13 mouse cellular contexts compared by ENCODE assay signal in genomic region chr7:141483114-141483653, GRCm38 (mm10). TPM values are rescaled to one million over a fixed set of nuclear protein-coding genes. Genes with fewer than 3 reads are reported as not detected.
DNase-seq lines count a peak whose midpoint lies in the region; ATAC-seq and TF ChIP-seq lines count a peak whose summit lies in the region.
"Had no signal": no experiment of that assay in that cellular context is flagged by ENCODE, and none has a peak within 500 bp of the region (broad histone marks: within the 10 kb centered on the region; RNA-seq: fewer than 3 reads in every experiment).

No protein-coding gene starts in this region.

- peaks cover 19% of the 10 kb centered on the region for H3K27me3 ChIP-seq in neural tube, embryonic 12.5 days (replicated peaks)
- no peaks in the 10 kb centered on the region; the same call in 1 of the 2 replicates for H3K27me3 ChIP-seq in forebrain, embryonic 15.5 days
- H3K27me3 ChIP-seq in hindbrain, postnatal 0 days (ENCODE audit: insufficient read depth, low read length), result no peaks in the 10 kb centered on the region
- 0 out of 2 replicates have a peak, but pooled peaks cover 7% of the 10 kb centered on the region for H3K27me3 ChIP-seq in neural tube, embryonic 15.5 days (replicated peaks)
- peaks cover 10% of the 10 kb centered on the region for H3K27me3 ChIP-seq in liver, embryonic 11.5 days (replicated peaks; ENCODE audit: control insufficient read depth, insufficient read depth, low read length)
- H3K27me3 ChIP-seq: megakaryocyte, embryonic 14.5 days had no signal

- peak overlapping the region; percentile 69; the same call in 1 of the 2 replicates for H3K9ac ChIP-seq in neural tube, embryonic 12.5 days
- H3K9ac ChIP-seq in forebrain, embryonic 15.5 days (replicated peaks), result no peak overlapping the region
- H3K9ac ChIP-seq in hindbrain, postnatal 0 days (replicated peaks; ENCODE audit: low read length), result peak overlapping the region; percentile 78; the same call in 1 of the 2 replicates
- H3K9ac ChIP-seq in neural tube, embryonic 15.5 days (replicated peaks), result peak overlapping the region; percentile 31; the same call in 1 of the 2 replicates
- no peak overlapping the region for H3K9ac ChIP-seq in liver, embryonic 11.5 days (ENCODE audit: low read depth, low read length)

- H3K4me3 ChIP-seq in neural tube, embryonic 12.5 days, result peak overlapping the region; percentile 57; the same call in 1 of the 2 replicates
- H3K4me3 ChIP-seq in forebrain, embryonic 15.5 days, result no peak overlapping the region; the same call in 1 of the 2 replicates
- H3K4me3 ChIP-seq in hindbrain, postnatal 0 days (ENCODE audit: low read length), result peak overlapping the region; percentile 70
- H3K4me3 ChIP-seq in neural tube, embryonic 15.5 days (replicated peaks), result peak overlapping the region; percentile 62
- no peak overlapping the region for H3K4me3 ChIP-seq in liver, embryonic 11.5 days (ENCODE audit: low read depth, low read length)
- H3K4me3 ChIP-seq: megakaryocyte, embryonic 14.5 days had no signal

- DNase-seq in neural tube, embryonic 10.5 days (ENCODE audit: extremely low spot score, low spot score), result no peak
- DNase-seq in hindbrain, postnatal 0 days (ENCODE audit: low spot score), result no peak
- DNase-seq in adipocyte (ENCODE audit: low spot score), result no peak
- DNase-seq in liver, embryonic 11.5 days (ENCODE audit: low spot score), result no peak
- DNase-seq in gastrocnemius, postnatal 25 days, result no peak
- DNase-seq: heart, adult 18-20 months; heart, postnatal 36 days; kidney, adult 18-20 months; thymus, postnatal 4 days had no signal

- peaks cover 32% of the 10 kb centered on the region for H3K4me1 ChIP-seq in neural tube, embryonic 12.5 days
- peaks cover 33% of the 10 kb centered on the region for H3K4me1 ChIP-seq in forebrain, embryonic 15.5 days
- peaks cover 12% of the 10 kb centered on the region for H3K4me1 ChIP-seq in hindbrain, postnatal 0 days (ENCODE audit: insufficient read depth, low read length)
- peaks cover 49% of the 10 kb centered on the region for H3K4me1 ChIP-seq in neural tube, embryonic 15.5 days
- H3K4me1 ChIP-seq in liver, embryonic 11.5 days (replicated peaks; ENCODE audit: control insufficient read depth, insufficient read depth, low read length), result peaks cover 24% of the 10 kb centered on the region

- no peak for TF ChIP-seq CTCF in hindbrain, postnatal 0 days (IDR thresholded peaks at IDR 0.05; ENCODE audit: low read depth)

- 67% methylated on average over 6 of the region's 6 CpGs for WGBS in neural tube, embryonic 12.5 days
- WGBS in forebrain, embryonic 15.5 days, result 74% methylated on average over 6 of the region's 6 CpGs
- 69% methylated on average over 6 of the region's 6 CpGs for WGBS in hindbrain, postnatal 0 days
- 80% methylated on average over 6 of the region's 6 CpGs for WGBS in neural tube, embryonic 15.5 days
- 75% methylated on average over 5 of the region's 6 CpGs for WGBS in liver, embryonic 11.5 days

- peak overlapping the region; percentile 95; the same call in 1 of the 2 replicates for H3K4me2 ChIP-seq in neural tube, embryonic 12.5 days (replicated peaks)
- H3K4me2 ChIP-seq in forebrain, embryonic 15.5 days (replicated peaks), result peak overlapping the region; percentile 91; the same call in 1 of the 2 replicates
- H3K4me2 ChIP-seq in hindbrain, postnatal 0 days (ENCODE audit: low read depth, low read length), result peak overlapping the region; percentile 93
- peak overlapping the region; percentile 80 for H3K4me2 ChIP-seq in neural tube, embryonic 15.5 days
- no peak overlapping the region for H3K4me2 ChIP-seq in liver, embryonic 11.5 days

- H3K9me3 ChIP-seq in neural tube, embryonic 12.5 days, result no peaks in the 10 kb centered on the region
- no peaks in the 10 kb centered on the region for H3K9me3 ChIP-seq in forebrain, embryonic 15.5 days
- no peaks in the 10 kb centered on the region for H3K9me3 ChIP-seq in hindbrain, postnatal 0 days (ENCODE audit: low read length)
- H3K9me3 ChIP-seq in neural tube, embryonic 15.5 days (replicated peaks), result no peaks in the 10 kb centered on the region
- no peaks in the 10 kb centered on the region for H3K9me3 ChIP-seq in liver, embryonic 11.5 days (ENCODE audit: control insufficient read depth, low read length)
- H3K9me3 ChIP-seq: megakaryocyte, embryonic 14.5 days had no signal

- no peak for ATAC-seq in neural tube, embryonic 12.5 days (ENCODE audit: low FRiP score, low read depth)
- ATAC-seq in forebrain, embryonic 15.5 days (replicated peaks), result no peak
- ATAC-seq in hindbrain, postnatal 0 days, result no peak
- no peak for ATAC-seq in neural tube, embryonic 15.5 days (ENCODE audit: low FRiP score)
- no peak for ATAC-seq in liver, embryonic 11.5 days (replicated peaks; ENCODE audit: low FRiP score)

- H3K36me3 ChIP-seq in neural tube, embryonic 12.5 days, result no peaks in the 10 kb centered on the region
- no peaks in the 10 kb centered on the region for H3K36me3 ChIP-seq in forebrain, embryonic 15.5 days
- H3K36me3 ChIP-seq in hindbrain, postnatal 0 days (ENCODE audit: insufficient read depth, low read length), result no peaks in the 10 kb centered on the region
- no peaks in the 10 kb centered on the region for H3K36me3 ChIP-seq in neural tube, embryonic 15.5 days
- no peaks in the 10 kb centered on the region for H3K36me3 ChIP-seq in liver, embryonic 11.5 days (ENCODE audit: control insufficient read depth, insufficient read depth, low read length)

- no peak overlapping the region for H3K27ac ChIP-seq in neural tube, embryonic 12.5 days
- no peak overlapping the region for H3K27ac ChIP-seq in forebrain, embryonic 15.5 days (replicated peaks)
- H3K27ac ChIP-seq in hindbrain, postnatal 0 days, result no peak overlapping the region
- H3K27ac ChIP-seq in neural tube, embryonic 15.5 days (replicated peaks), result no peak overlapping the region
- H3K27ac ChIP-seq in liver, embryonic 11.5 days (ENCODE audit: low read depth, low read length), result no peak overlapping the region

RNA-seq across cellular contexts. Expression of gene Tspan4, which starts 8.1 kb away (rescaled TPM):
- 34.2 and 37.1 TPM in 2 replicates for polyA plus RNA-seq in neural tube, embryonic 12.5 days (2016; fragmentation: Nextera tagmentation; extraction: Ambion mirVana)
- polyA plus RNA-seq in forebrain, embryonic 15.5 days (2015; fragmentation: Nextera tagmentation; extraction: Ambion mirVana), result 25.6 and 27.3 TPM in 2 replicates
- 101 and 119 TPM in 2 replicates for total RNA-seq in hindbrain, postnatal 0 days (2014; rRNA removed)
- 78.2 and 83.9 TPM in 2 replicates for polyA plus RNA-seq in hindbrain, postnatal 0 days (2015; fragmentation: Nextera tagmentation; extraction: Ambion mirVana)
- 73.0 and 77.3 TPM in 2 replicates for polyA plus RNA-seq in neural tube, embryonic 15.5 days (2015; fragmentation: Nextera tagmentation; extraction: Ambion mirVana)
- 77.9 and 78.2 TPM in 2 replicates for polyA plus RNA-seq in liver, embryonic 11.5 days (2014; fragmentation: Nextera tagmentation; extraction: Ambion mirVana)
- 10 to 100 TPM in 1 of 2 experiments, 1 to 10 TPM in 1; 5.6 to 16.5 TPM for total RNA-seq in gastrocnemius, postnatal 25 days (2021)

RNA-seq across cellular contexts. Expression of gene Polr2l, which starts 8.3 kb away (rescaled TPM):
- polyA plus RNA-seq in neural tube, embryonic 12.5 days (2016; fragmentation: Nextera tagmentation; extraction: Ambion mirVana), result 73.5 and 80.6 TPM in 2 replicates
- polyA plus RNA-seq in forebrain, embryonic 15.5 days (2015; fragmentation: Nextera tagmentation; extraction: Ambion mirVana), result 68.3 and 73.2 TPM in 2 replicates
- 25.5 and 46.1 TPM in 2 replicates for total RNA-seq in hindbrain, postnatal 0 days (2014; rRNA removed)
- polyA plus RNA-seq in hindbrain, postnatal 0 days (2015; fragmentation: Nextera tagmentation; extraction: Ambion mirVana), result 75.9 and 81.6 TPM in 2 replicates
- 85.3 and 89.8 TPM in 2 replicates for polyA plus RNA-seq in neural tube, embryonic 15.5 days (2015; fragmentation: Nextera tagmentation; extraction: Ambion mirVana)
- polyA plus RNA-seq in liver, embryonic 11.5 days (2014; fragmentation: Nextera tagmentation; extraction: Ambion mirVana), result 95.3 and 104 TPM in 2 replicates
- 10 to 100 TPM; 55.2 to 56.0 TPM for total RNA-seq in gastrocnemius, postnatal 25 days (2021)

RNA-seq across cellular contexts. Expression of gene Cd151, which starts 16.0 kb away (rescaled TPM):
- polyA plus RNA-seq in neural tube, embryonic 12.5 days (2016; fragmentation: Nextera tagmentation; extraction: Ambion mirVana), result 20.6 and 22.7 TPM in 2 replicates
- 15.9 and 18.6 TPM in 2 replicates for polyA plus RNA-seq in forebrain, embryonic 15.5 days (2015; fragmentation: Nextera tagmentation; extraction: Ambion mirVana)
- total RNA-seq in hindbrain, postnatal 0 days (2014; rRNA removed), result 62.6 and 79.4 TPM in 2 replicates
- polyA plus RNA-seq in hindbrain, postnatal 0 days (2015; fragmentation: Nextera tagmentation; extraction: Ambion mirVana), result 16.1 and 18.5 TPM in 2 replicates
- polyA plus RNA-seq in neural tube, embryonic 15.5 days (2015; fragmentation: Nextera tagmentation; extraction: Ambion mirVana), result 23.7 and 25.1 TPM in 2 replicates
- polyA plus RNA-seq in liver, embryonic 11.5 days (2014; fragmentation: Nextera tagmentation; extraction: Ambion mirVana), result 20.6 and 22.3 TPM in 2 replicates
- total RNA-seq in gastrocnemius, postnatal 25 days (2021), result 10 to 100 TPM; 67.7 to 87.4 TPM

RNA-seq across cellular contexts. Expression of gene Cracr2b, which starts 22.3 kb away (rescaled TPM):
- 6.7 and 7.6 TPM in 2 replicates for polyA plus RNA-seq in neural tube, embryonic 12.5 days (2016; fragmentation: Nextera tagmentation; extraction: Ambion mirVana)
- polyA plus RNA-seq in forebrain, embryonic 15.5 days (2015; fragmentation: Nextera tagmentation; extraction: Ambion mirVana), result 5.0 and 8.5 TPM in 2 replicates
- 2.1 and 5.0 TPM in 2 replicates for total RNA-seq in hindbrain, postnatal 0 days (2014; rRNA removed)
- polyA plus RNA-seq in hindbrain, postnatal 0 days (2015; fragmentation: Nextera tagmentation; extraction: Ambion mirVana), result 6.7 and 9.1 TPM in 2 replicates
- 7.1 and 9.6 TPM in 2 replicates for polyA plus RNA-seq in neural tube, embryonic 15.5 days (2015; fragmentation: Nextera tagmentation; extraction: Ambion mirVana)
- 4.3 and 7.2 TPM in 2 replicates for polyA plus RNA-seq in liver, embryonic 11.5 days (2014; fragmentation: Nextera tagmentation; extraction: Ambion mirVana)
- total RNA-seq in gastrocnemius, postnatal 25 days (2021), result 1 to 10 TPM; 3.9 to 7.0 TPM

RNA-seq across cellular contexts. Expression of gene Pnpla2, which starts 28.2 kb away (rescaled TPM):
- polyA plus RNA-seq in neural tube, embryonic 12.5 days (2016; fragmentation: Nextera tagmentation; extraction: Ambion mirVana), result 15.8 and 16.5 TPM in 2 replicates
- 21.5 and 22.0 TPM in 2 replicates for polyA plus RNA-seq in forebrain, embryonic 15.5 days (2015; fragmentation: Nextera tagmentation; extraction: Ambion mirVana)
- total RNA-seq in hindbrain, postnatal 0 days (2014; rRNA removed), result 8.5 and 10.0 TPM in 2 replicates
- polyA plus RNA-seq in hindbrain, postnatal 0 days (2015; fragmentation: Nextera tagmentation; extraction: Ambion mirVana), result 20.0 and 22.4 TPM in 2 replicates
- 17.2 and 25.7 TPM in 2 replicates for polyA plus RNA-seq in neural tube, embryonic 15.5 days (2015; fragmentation: Nextera tagmentation; extraction: Ambion mirVana)
- 23.4 and 23.7 TPM in 2 replicates for polyA plus RNA-seq in liver, embryonic 11.5 days (2014; fragmentation: Nextera tagmentation; extraction: Ambion mirVana)
- total RNA-seq in gastrocnemius, postnatal 25 days (2021), result 100 to 1,000 TPM; 265 to 357 TPM

Comparison
In these comparisons a context has a peak if more than half of its experiments do, and no peak if none do; other contexts are left out.
1. H3K4me3 ChIP-seq: peak in neural tube, embryonic 12.5 days (single experiment), hindbrain, postnatal 0 days (single experiment) and neural tube, embryonic 15.5 days (single experiment); none in forebrain, embryonic 15.5 days (single experiment) and liver, embryonic 11.5 days (single experiment).
2. H3K9ac ChIP-seq: peak in neural tube, embryonic 12.5 days (single experiment), hindbrain, postnatal 0 days (single experiment) and neural tube, embryonic 15.5 days (single experiment); none in forebrain, embryonic 15.5 days (single experiment) and liver, embryonic 11.5 days (single experiment).